Mouse (Mus musculus): ENCODE results near the gene Hapln4.

The Hapln4 gene

GRCm38 (mm10) chr8:70139981-70140380 is 56.7 kb downstream of the Hapln4 start:
- DNase-seq: no peak

Data from lung, postnatal 14 days (tissue).